Mouse (Mus musculus) myocyte (in vitro differentiated cells): ENCODE measurements at regions not wholly inside any gene's neighbourhood (a gene's known extent, or its start where the extent isn't known, plus 50 kb on each side); places are given as distances from the start of the nearest gene placed in this dataset.

Experiments used
- E2F4 ChIP-seq: IDR thresholded peaks from one replicate; pipeline ENCODE4 v1.6.1; 2011; ENCODE audit warnings: mild to moderate bottlenecking, control low read depth, moderate library complexity; ENCODE audit not compliant: insufficient read depth
- MAX ChIP-seq: IDR thresholded peaks from one replicate; pipeline ENCODE4 v1.6.1; 2011; ENCODE audit warnings: low read depth, mild to moderate bottlenecking, control low read depth
- MYOD1 ChIP-seq, 3 experiments: IDR thresholded peaks; one replicate each; pipeline ENCODE4 v1.6.1; 2011; ENCODE audit warnings: control low read depth in 2 of 3, low read depth in 2 of 3, mild to moderate bottlenecking in 2 of 3, moderate library complexity in 1 of 3; ENCODE audit not compliant: insufficient read length in 2 of 3, control insufficient read depth in 1 of 3
- POLR2A ChIP-seq: IDR thresholded peaks from one replicate; pipeline ENCODE4 v1.6.1; 2011; ENCODE audit warnings: low read depth, mild to moderate bottlenecking, control low read depth, moderate library complexity; ENCODE audit not compliant: insufficient read length
- POLR2AphosphoS2 ChIP-seq: IDR thresholded peaks from one replicate; pipeline ENCODE4 v1.6.1; 2011; ENCODE audit warnings: low read depth, control low read depth; ENCODE audit not compliant: insufficient read length

DNA sequence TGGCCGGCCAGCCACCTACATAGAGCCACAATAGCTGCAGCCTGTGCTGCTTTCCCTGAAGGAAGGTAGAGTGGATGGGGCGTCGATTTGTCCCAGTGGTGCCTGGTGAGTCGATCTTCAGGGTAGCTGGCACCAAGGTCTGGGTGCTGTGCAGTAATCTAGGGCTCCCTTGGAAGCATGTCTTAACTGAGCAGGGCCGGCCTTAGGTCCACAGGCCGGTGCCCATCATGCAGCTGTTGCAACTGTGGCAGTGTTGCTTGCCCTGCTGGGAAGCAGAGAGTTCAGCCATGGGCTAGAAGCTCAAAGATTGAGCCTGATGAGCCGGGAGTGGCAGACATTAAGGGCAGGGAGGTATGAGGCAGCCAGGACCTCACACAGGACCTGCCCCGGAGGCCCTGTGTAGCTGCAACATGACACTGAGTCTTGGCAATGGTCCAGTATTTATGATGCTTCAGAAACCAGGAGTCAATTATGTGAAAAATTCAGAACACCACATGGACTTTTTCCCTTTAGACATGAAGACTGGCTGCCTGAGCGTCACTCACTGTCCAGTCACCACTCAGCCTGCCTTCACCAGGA is 488.3 kb upstream of the Dab2 start:
- no peak for TF ChIP-seq E2F4
- no peak for TF ChIP-seq POLR2A
- TF ChIP-seq POLR2AphosphoS2, result no peak
- TF ChIP-seq MYOD1 (IDR thresholded peaks at IDR 0.05; ENCODE audit: control insufficient read depth in 1 of 3, insufficient read length in 2 of 3, low read depth in 2 of 3), result no peak
- TF ChIP-seq MAX, result no peak
